Mouse (Mus musculus) ES-Bruce4 (cell line): ENCODE data around the gene Acp1.

ENCODE experiments used
- CTCF ChIP-seq: IDR thresholded peaks from one replicate; pipeline ENCODE4 v1.8.1; 2011; ENCODE audit warnings: low read depth, low read length
- EP300 ChIP-seq: IDR thresholded peaks from 2 replicates; pipeline ENCODE4 v1.6.1; 2011; ENCODE audit warnings: low read depth, low read length; ENCODE audit not compliant: insufficient read depth
- POLR2A ChIP-seq: IDR thresholded peaks from one replicate; pipeline ENCODE4 v1.8.1; 2011; ENCODE audit warnings: low read length; ENCODE audit not compliant: insufficient read depth

GRCm38 (mm10) chr12:30911261-30912047 is at the start of gene Acp1, which contains the start of gene Sh3yl1:
- TF ChIP-seq EP300 (no peak), CTCF (no peak), POLR2A (peak; percentile 73)
